Mouse (Mus musculus): ENCODE measurements around the gene Elmod3. TPM values are rescaled to one million over a fixed set of nuclear protein-coding genes. Genes with fewer than 3 reads are reported as not detected.
"Not testable (repeated sequence)": the region's sequence is repeated elsewhere in the genome, so short reads cannot be mapped to it uniquely, and the experiment has no call there.

Elmod3 gene
- polyA plus RNA-seq, 1 experiment from 2014 or later: 13.7 TPM

- 40% methylated on average over 9 of the region's 9 CpGs for WGBS
- H3K9me3 ChIP-seq: no peaks in the 10 kb centered on the region
- peaks cover 37% of the 10 kb centered on the region for H3K4me1 ChIP-seq
- no peaks in the 10 kb centered on the region for H3K36me3 ChIP-seq (replicated peaks)
- H3K27me3 ChIP-seq (ENCODE audit: poor library complexity, severe bottlenecking): no peaks in the 10 kb centered on the region
- peak; percentile 71 for DNase-seq (ENCODE audit: extremely low spot score, low spot score)
- no peak overlapping the region for H3K4me3 ChIP-seq
- peak overlapping the region; percentile 58 for H3K27ac ChIP-seq
Observed at GRCm38 (mm10) chr6:72534035-72534809, 64.0 kb downstream of the Elmod3 start.

GRCm38 (mm10) chr6:72533555-72533954, 64.7 kb downstream of the Elmod3 start:
- 50% methylated on average over 1 of the region's 1 CpGs for WGBS
- Histone ChIP-seq H3K27ac (peak overlapping the region; percentile 58; the same call in 1 of the 2 replicates), H3K4me1 (peaks cover 31% of the 10 kb centered on the region)
- not testable (repeated sequence) for H3K9me3 ChIP-seq; H3K27me3 ChIP-seq (ENCODE audit: poor library complexity, severe bottlenecking); DNase-seq (ENCODE audit: extremely low spot score, low spot score); H3K4me3 ChIP-seq; H3K36me3 ChIP-seq (replicated peaks)

GRCm38 (mm10) chr6:72532580-72532979, 65.6 kb downstream of the Elmod3 start:
- Histone ChIP-seq H3K27ac (peak overlapping the region; percentile 22; the same call in 1 of the 2 replicates), H3K4me3 (no peak overlapping the region), H3K9me3 (no peaks in the 10 kb centered on the region), H3K27me3 (ENCODE audit: poor library complexity, severe bottlenecking) (no peaks in the 10 kb centered on the region), H3K36me3 (replicated peaks) (no peaks in the 10 kb centered on the region), H3K4me1 (peaks cover 24% of the 10 kb centered on the region)
- no peak for DNase-seq (ENCODE audit: extremely low spot score, low spot score)
- WGBS: 68% methylated on average over 4 of the region's 4 CpGs

- Histone ChIP-seq H3K27ac (no peak overlapping the region), H3K4me1 (peaks cover 9% of the 10 kb centered on the region), H3K9me3 (no peaks in the 10 kb centered on the region), H3K4me3 (no peak overlapping the region), H3K36me3 (replicated peaks) (no peaks in the 10 kb centered on the region), H3K27me3 (ENCODE audit: poor library complexity, severe bottlenecking) (no peaks in the 10 kb centered on the region)
- no peak for DNase-seq (ENCODE audit: extremely low spot score, low spot score)
- 78% methylated on average over 10 of the region's 10 CpGs for WGBS
Observed at GRCm38 (mm10) chr6:72528410-72529151, 69.6 kb downstream of the Elmod3 start.

GRCm38 (mm10) chr6:72527070-72527469, 71.1 kb downstream of the Elmod3 start:
- Histone ChIP-seq H3K9me3 (no peaks in the 10 kb centered on the region), H3K36me3 (replicated peaks) (no peaks in the 10 kb centered on the region), H3K4me1 (no peaks in the 10 kb centered on the region), H3K27ac (no peak overlapping the region), H3K4me3 (no peak overlapping the region), H3K27me3 (ENCODE audit: poor library complexity, severe bottlenecking) (no peaks in the 10 kb centered on the region)
- DNase-seq (ENCODE audit: extremely low spot score, low spot score): no peak
- WGBS: 88% methylated on average over 4 of the region's 4 CpGs

- WGBS: 80% methylated on average over 2 of the region's 2 CpGs
- DNase-seq (ENCODE audit: extremely low spot score, low spot score): no peak
- Histone ChIP-seq H3K27ac (no peak overlapping the region), H3K9me3 (no peaks in the 10 kb centered on the region), H3K4me1 (peaks cover 22% of the 10 kb centered on the region), H3K36me3 (replicated peaks) (no peaks in the 10 kb centered on the region), H3K27me3 (ENCODE audit: poor library complexity, severe bottlenecking) (no peaks in the 10 kb centered on the region), H3K4me3 (no peak overlapping the region)
Observed at GRCm38 (mm10) chr6:72524160-72524559, 74.1 kb downstream of the Elmod3 start.

GRCm38 (mm10) chr6:72523222-72523621, 75.0 kb downstream of the Elmod3 start:
- H3K27me3 ChIP-seq (ENCODE audit: poor library complexity, severe bottlenecking): no peaks in the 10 kb centered on the region
- no peaks in the 10 kb centered on the region for H3K36me3 ChIP-seq (replicated peaks)
- H3K4me1 ChIP-seq: peaks cover 30% of the 10 kb centered on the region
- no peak overlapping the region for H3K4me3 ChIP-seq
- no peak for DNase-seq (ENCODE audit: extremely low spot score, low spot score)
- H3K27ac ChIP-seq: no peak overlapping the region
- no peaks in the 10 kb centered on the region for H3K9me3 ChIP-seq
- WGBS: 73% methylated on average over 4 of the region's 4 CpGs

GRCm38 (mm10) chr6:72522288-72522687, 75.9 kb downstream of the Elmod3 start:
- Histone ChIP-seq H3K27me3 (ENCODE audit: poor library complexity, severe bottlenecking) (no peaks in the 10 kb centered on the region), H3K4me1 (peaks cover 30% of the 10 kb centered on the region), H3K4me3 (no peak overlapping the region), H3K27ac (no peak overlapping the region), H3K9me3 (no peaks in the 10 kb centered on the region), H3K36me3 (replicated peaks) (no peaks in the 10 kb centered on the region)
- 92% methylated on average over 5 of the region's 5 CpGs for WGBS
- no peak for DNase-seq (ENCODE audit: extremely low spot score, low spot score)

GRCm38 (mm10) chr6:72521607-72522006, 76.6 kb downstream of the Elmod3 start, which contains the start of gene Sh2d6:
Gene Sh2d6, minus strand, starts transcription at chr6:72521707.
- H3K4me3 ChIP-seq: no peak within 1 kb of the TSS
- WGBS: 90% methylated on average over 5 of the region's 5 CpGs
- H3K36me3 ChIP-seq (replicated peaks): no peaks in the 10 kb centered on the region
- peak within 1 kb of the TSS; percentile 85 for H3K27ac ChIP-seq
- no peaks in the 10 kb centered on the region for H3K9me3 ChIP-seq
- H3K4me1 ChIP-seq: peaks cover 30% of the 10 kb centered on the region
- no peaks in the 10 kb centered on the region for H3K27me3 ChIP-seq (ENCODE audit: poor library complexity, severe bottlenecking)
- DNase-seq (ENCODE audit: extremely low spot score, low spot score): no peak

GRCm38 (mm10) chr6:72520904-72521303, 77.3 kb downstream of the Elmod3 start:
- H3K27ac ChIP-seq: peak overlapping the region; percentile 85
- no peaks in the 10 kb centered on the region for H3K27me3 ChIP-seq (ENCODE audit: poor library complexity, severe bottlenecking)
- no peaks in the 10 kb centered on the region for H3K9me3 ChIP-seq
- DNase-seq (ENCODE audit: extremely low spot score, low spot score): no peak
- no peaks in the 10 kb centered on the region for H3K36me3 ChIP-seq (replicated peaks)
- peaks cover 30% of the 10 kb centered on the region for H3K4me1 ChIP-seq
- H3K4me3 ChIP-seq: no peak overlapping the region
- 98% methylated on average over 5 of the region's 5 CpGs for WGBS

GRCm38 (mm10) chr6:72519892-72520663, 78.1 kb downstream of the Elmod3 start:
- Histone ChIP-seq H3K9me3 (no peaks in the 10 kb centered on the region), H3K27me3 (ENCODE audit: poor library complexity, severe bottlenecking) (no peaks in the 10 kb centered on the region), H3K27ac (peak overlapping the region; percentile 85), H3K4me1 (peaks cover 30% of the 10 kb centered on the region), H3K36me3 (replicated peaks) (no peaks in the 10 kb centered on the region), H3K4me3 (peak overlapping the region; percentile 36)
- WGBS: 12% methylated on average over 10 of the region's 10 CpGs
- DNase-seq (ENCODE audit: extremely low spot score, low spot score): peak; percentile 66

GRCm38 (mm10) chr6:72519303-72519702, 78.9 kb downstream of the Elmod3 start:
- Histone ChIP-seq H3K4me1 (peaks cover 30% of the 10 kb centered on the region), H3K27ac (peak overlapping the region; percentile 85), H3K27me3 (ENCODE audit: poor library complexity, severe bottlenecking) (0 out of 2 replicates have a peak, but pooled peaks cover under 1% of the 10 kb centered on the region), H3K36me3 (replicated peaks) (no peaks in the 10 kb centered on the region), H3K9me3 (no peaks in the 10 kb centered on the region), H3K4me3 (peak overlapping the region; percentile 36)
- 27% methylated on average over 8 of the region's 8 CpGs for WGBS
- no peak for DNase-seq (ENCODE audit: extremely low spot score, low spot score)

Measured in forebrain, embryonic 10.5 days (tissue).